Mouse (Mus musculus): ENCODE measurements around the gene Trir. TPM values are rescaled to one million over a fixed set of nuclear protein-coding genes. Genes with fewer than 3 reads are reported as not detected.
A peak's percentile ranks its signal among the peaks of the same experiment; 100 is the strongest.

Gene Trir
- polyA plus RNA-seq, 1 experiment: 198 TPM

GRCm38 (mm10) chr8:85017209-85017608 lies 9.4 kb upstream of the Trir start:
- Histone ChIP-seq H3ac (ENCODE audit: control insufficient read depth, insufficient read length) (no peak overlapping the region), H3K36me3 (ENCODE audit: control insufficient read depth, insufficient read depth) (peaks cover 3% of the 10 kb centered on the region), H3K27me3 (ENCODE audit: control insufficient read depth, insufficient read depth, insufficient read length) (peaks cover 5% of the 10 kb centered on the region), H3K4me2 (ENCODE audit: low read depth) (no peak overlapping the region), H3K79me2 (ENCODE audit: control insufficient read depth, insufficient read depth) (peaks cover 8% of the 10 kb centered on the region), H3K4me3 (no peak overlapping the region)
- no peak for TF ChIP-seq TCF12 (IDR thresholded peaks at IDR 0.05; ENCODE audit: insufficient read depth, poor library complexity, severe bottlenecking)

GRCm38 (mm10) chr8:85021514-85022055 lies 5.0 kb upstream of the Trir start:
- Histone ChIP-seq H3K36me3 (ENCODE audit: control insufficient read depth, insufficient read depth) (peaks cover 3% of the 10 kb centered on the region), H3K27me3 (ENCODE audit: control insufficient read depth, insufficient read depth, insufficient read length) (no peaks in the 10 kb centered on the region), H3K79me2 (ENCODE audit: control insufficient read depth, insufficient read depth) (peaks cover 22% of the 10 kb centered on the region), H3K4me3 (no peak overlapping the region), H3ac (ENCODE audit: control insufficient read depth, insufficient read length) (no peak overlapping the region), H3K4me2 (ENCODE audit: low read depth) (no peak overlapping the region)
- no peak for TF ChIP-seq CEBPB (IDR thresholded peaks at IDR 0.05; ENCODE audit: insufficient read depth, poor library complexity, severe bottlenecking)
- TF ChIP-seq MYOG (IDR thresholded peaks at IDR 0.05; ENCODE audit: control insufficient read depth in 1 of 3, insufficient read depth in 1 of 3, insufficient read length in 2 of 3, low read depth in 2 of 3): no peak
- TF ChIP-seq POLR2A (IDR thresholded peaks at IDR 0.05; ENCODE audit: insufficient read length, low read depth): no peak
- no peak for TF ChIP-seq MYOD1 (IDR thresholded peaks at IDR 0.05; ENCODE audit: control insufficient read depth in 1 of 3, insufficient read length in 2 of 3, low read depth in 2 of 3)
- no peak for TF ChIP-seq MAX (IDR thresholded peaks at IDR 0.05; ENCODE audit: low read depth)
- no peak for TF ChIP-seq TCF3 (IDR thresholded peaks at IDR 0.05; ENCODE audit: insufficient read length, low read depth)
- TF ChIP-seq SRF (IDR thresholded peaks at IDR 0.05; ENCODE audit: control insufficient read depth, insufficient read length, low read depth): no peak
- no peak for TF ChIP-seq USF1 (IDR thresholded peaks at IDR 0.05; ENCODE audit: low read depth)
- no peak for TF ChIP-seq E2F4 (IDR thresholded peaks at IDR 0.05; ENCODE audit: insufficient read depth)

- H3ac ChIP-seq (ENCODE audit: control insufficient read depth, insufficient read length): no peak overlapping the region
- TF ChIP-seq TCF12 (IDR thresholded peaks at IDR 0.05; ENCODE audit: insufficient read depth, poor library complexity, severe bottlenecking): no peak
- TF ChIP-seq MYOG (IDR thresholded peaks at IDR 0.05; ENCODE audit: control insufficient read depth in 1 of 3, insufficient read depth in 1 of 3, insufficient read length in 2 of 3, low read depth in 2 of 3): no peak
- TF ChIP-seq CEBPB (IDR thresholded peaks at IDR 0.05; ENCODE audit: insufficient read depth, poor library complexity, severe bottlenecking): no peak
- no peak for TF ChIP-seq MAX (IDR thresholded peaks at IDR 0.05; ENCODE audit: low read depth)
- no peak for TF ChIP-seq TCF3 (IDR thresholded peaks at IDR 0.05; ENCODE audit: insufficient read length, low read depth)
- no peak for TF ChIP-seq MYOD1 (IDR thresholded peaks at IDR 0.05; ENCODE audit: control insufficient read depth in 1 of 3, insufficient read length in 2 of 3, low read depth in 2 of 3)
- no peak for TF ChIP-seq SRF (IDR thresholded peaks at IDR 0.05; ENCODE audit: control insufficient read depth, insufficient read length, low read depth)
- no peak for TF ChIP-seq E2F4 (IDR thresholded peaks at IDR 0.05; ENCODE audit: insufficient read depth)
- no peak for TF ChIP-seq POLR2AphosphoS2 (IDR thresholded peaks at IDR 0.05; ENCODE audit: insufficient read length, low read depth)
- TF ChIP-seq REST (IDR thresholded peaks at IDR 0.05; ENCODE audit: insufficient read depth, insufficient read length): no peak
- no peak for TF ChIP-seq POLR2A (IDR thresholded peaks at IDR 0.05; ENCODE audit: insufficient read length, low read depth)
- no peak for TF ChIP-seq USF1 (IDR thresholded peaks at IDR 0.05; ENCODE audit: low read depth)
- peaks cover 3% of the 10 kb centered on the region for H3K36me3 ChIP-seq (ENCODE audit: control insufficient read depth, insufficient read depth)
- peak overlapping the region; percentile 99 for H3K4me3 ChIP-seq
- peak overlapping the region; percentile 99 for H3K4me2 ChIP-seq (ENCODE audit: low read depth)
- peaks cover 44% of the 10 kb centered on the region for H3K79me2 ChIP-seq (ENCODE audit: control insufficient read depth, insufficient read depth)
- no peaks in the 10 kb centered on the region for H3K27me3 ChIP-seq (ENCODE audit: control insufficient read depth, insufficient read depth, insufficient read length)
Measured at GRCm38 (mm10) chr8:85023846-85024245, 2.8 kb upstream of the Trir start.

- peaks cover 6% of the 10 kb centered on the region for H3K36me3 ChIP-seq (ENCODE audit: control insufficient read depth, insufficient read depth)
Measured at GRCm38 (mm10) chr8:85025098-85025932, 1.3 kb upstream of the Trir start, which contains the start of gene Asna1. Gene Asna1 (minus strand): TSS chr8:85025281.

More at GRCm38 (mm10) chr8:85025098-85025932, 1.3 kb upstream of the Trir start, which contains the start of gene Asna1:
- peak within 1 kb of the TSS; percentile 99 for H3K4me2 ChIP-seq (ENCODE audit: low read depth)
- H3K4me3 ChIP-seq: peak within 1 kb of the TSS; percentile 99
- H3ac ChIP-seq (ENCODE audit: control insufficient read depth, insufficient read length): peak within 1 kb of the TSS; percentile 49
- TF ChIP-seq POLR2A (IDR thresholded peaks at IDR 0.05; ENCODE audit: insufficient read length, low read depth) (peak; percentile 59), USF1 (IDR thresholded peaks at IDR 0.05; ENCODE audit: low read depth) (peak; percentile 90), TCF12 (IDR thresholded peaks at IDR 0.05; ENCODE audit: insufficient read depth, poor library complexity, severe bottlenecking) (no peak), E2F4 (IDR thresholded peaks at IDR 0.05; ENCODE audit: insufficient read depth) (no peak), CEBPB (IDR thresholded peaks at IDR 0.05; ENCODE audit: insufficient read depth, poor library complexity, severe bottlenecking) (no peak), SRF (IDR thresholded peaks at IDR 0.05; ENCODE audit: control insufficient read depth, insufficient read length, low read depth) (no peak), TCF3 (IDR thresholded peaks at IDR 0.05; ENCODE audit: insufficient read length, low read depth) (no peak), REST (IDR thresholded peaks at IDR 0.05; ENCODE audit: insufficient read depth, insufficient read length) (no peak), MYOD1 (IDR thresholded peaks at IDR 0.05; ENCODE audit: control insufficient read depth in 1 of 3, insufficient read length in 2 of 3, low read depth in 2 of 3) (no peak), POLR2AphosphoS2 (IDR thresholded peaks at IDR 0.05; ENCODE audit: insufficient read length, low read depth) (peak; percentile 49), MYOG (IDR thresholded peaks at IDR 0.05; ENCODE audit: control insufficient read depth in 1 of 3, insufficient read depth in 1 of 3, insufficient read length in 2 of 3, low read depth in 2 of 3) (no peak), MAX (IDR thresholded peaks at IDR 0.05; ENCODE audit: low read depth) (no peak)
- peaks cover 59% of the 10 kb centered on the region for H3K79me2 ChIP-seq (ENCODE audit: control insufficient read depth, insufficient read depth)
- H3K27me3 ChIP-seq (ENCODE audit: control insufficient read depth, insufficient read depth, insufficient read length): no peaks in the 10 kb centered on the region

All from myocyte (in vitro differentiated cells).